Mouse (Mus musculus): ENCODE data around the gene Prelid3b. TPM values are rescaled to one million over a fixed set of nuclear protein-coding genes. Genes with fewer than 3 reads are reported as not detected.

Prelid3b gene
- total RNA-seq, 2 experiments from 2014 or later: 45.2 to 46.3 TPM

- DNase-seq (ENCODE audit: low spot score in 2 of 2): no peak
Observed at GRCm38 (mm10) chr2:174428996-174429591, 43.8 kb downstream of the Prelid3b start.

GRCm38 (mm10) chr2:174428076-174428835 lies 44.6 kb downstream of the Prelid3b start:
- no peak for DNase-seq (ENCODE audit: low spot score in 2 of 2)

- DNase-seq (ENCODE audit: low spot score in 2 of 2): no peak
Observed at GRCm38 (mm10) chr2:174426856-174427255, 46.0 kb downstream of the Prelid3b start.

- no peak for DNase-seq (ENCODE audit: low spot score in 2 of 2)
Observed at GRCm38 (mm10) chr2:174424301-174425085, 48.4 kb downstream of the Prelid3b start.

- DNase-seq (ENCODE audit: low spot score in 2 of 2): no peak
Observed at GRCm38 (mm10) chr2:174421107-174421506, 51.8 kb downstream of the Prelid3b start.

GRCm38 (mm10) chr2:174415731-174416310 lies 57.1 kb downstream of the Prelid3b start, which contains the start of gene Nelfcd:
Gene Nelfcd (plus strand): TSS chr2:174415804.
- peak; percentile 87 to 96 for DNase-seq (ENCODE audit: low spot score in 2 of 2)

Other genes starting within 250 kb of the Prelid3b start
- 1,000 to 10,000 TPM; 1,915 to 1,929 TPM for gene Gnas, start 188.8 kb downstream of the Prelid3b start, total RNA-seq (2021)
- gene Gm20721, start 126.4 kb downstream of the Prelid3b start, total RNA-seq (2021): 1 to 10 TPM; 3.1 to 3.2 TPM
- gene Nelfcd, start 57.3 kb downstream of the Prelid3b start, total RNA-seq (2021): 10 to 100 TPM; 50.3 to 51.2 TPM
- 10 to 100 TPM; 37.9 to 44.0 TPM for gene Ctsz, start 34.0 kb downstream of the Prelid3b start, total RNA-seq (2021)
- not detected for gene Tubb1, start 22.4 kb downstream of the Prelid3b start, total RNA-seq (2021)
- 100 to 1,000 TPM; 285 to 290 TPM for gene Atp5e, start 9.0 kb downstream of the Prelid3b start, total RNA-seq (2021)
- 10 to 100 TPM; 24.0 to 26.3 TPM for gene Zfp831, start 170.5 kb upstream of the Prelid3b start, total RNA-seq (2021)